Mouse (Mus musculus) adrenal gland, postnatal 4 days (tissue): ENCODE measurements at regions not wholly inside any gene's neighbourhood (a gene's known extent, or its start where the extent isn't known, plus 50 kb on each side); places are given as distances from the start of the nearest gene placed in this dataset.
A peak's percentile ranks its signal among the peaks of the same experiment; 100 is the strongest.

Source experiments
- DNase-seq, 2 experiments: peaks; one replicate each; pipeline ENCODE4 v3.0.0; 2021 to 2022; ENCODE audit warnings: low spot score in 2 of 2, mixed read lengths in 2 of 2

GRCm38 (mm10) chr14:71895468-71895867 is 596.2 kb downstream of the Gm9195 start:
- no peak for DNase-seq

- no peak for DNase-seq
Observed at GRCm38 (mm10) chr14:71894811-71895210, 596.8 kb downstream of the Gm9195 start.

- DNase-seq = no peak
Observed at GRCm38 (mm10) chr14:71893361-71893760, 598.3 kb downstream of the Gm9195 start.

- no peak for DNase-seq
Observed at GRCm38 (mm10) chr14:71891667-71892066, 600.0 kb downstream of the Gm9195 start.

GRCm38 (mm10) chr14:71882871-71883270 is 608.8 kb downstream of the Gm9195 start:
- no peak for DNase-seq

- no peak for DNase-seq
Observed at GRCm38 (mm10) chr14:71845546-71845945, 646.1 kb downstream of the Gm9195 start.

GRCm38 (mm10) chr14:71808863-71809487 is 682.7 kb downstream of the Gm9195 start:
- no peak for DNase-seq

GRCm38 (mm10) chr14:71805624-71806023 is 686.0 kb downstream of the Gm9195 start:
- no peak for DNase-seq

GRCm38 (mm10) chr14:71799861-71800260 is 691.8 kb downstream of the Gm9195 start:
- no peak for DNase-seq

- no peak for DNase-seq
Observed at GRCm38 (mm10) chr14:71795713-71796112, 695.9 kb downstream of the Gm9195 start.

GRCm38 (mm10) chr14:71776990-71777525 is 714.6 kb downstream of the Gm9195 start:
- DNase-seq = no peak

GRCm38 (mm10) chr14:71766856-71767255 is 724.8 kb downstream of the Gm9195 start:
- DNase-seq = no peak

- DNase-seq = no peak
Observed at GRCm38 (mm10) chr14:71728542-71728941, 763.1 kb downstream of the Gm9195 start.

- no peak for DNase-seq
Observed at GRCm38 (mm10) chr14:71723526-71723925, 768.1 kb downstream of the Gm9195 start.

GRCm38 (mm10) chr14:71709528-71710289 is 781.9 kb downstream of the Gm9195 start:
- DNase-seq = no peak

GRCm38 (mm10) chr14:71692752-71693437 is 798.7 kb downstream of the Gm9195 start:
- DNase-seq = no peak

GRCm38 (mm10) chr14:71674564-71674963 is 817.1 kb downstream of the Gm9195 start:
- DNase-seq = no peak

- DNase-seq = no peak
Observed at GRCm38 (mm10) chr14:71673837-71674236, 817.8 kb downstream of the Gm9195 start.

GRCm38 (mm10) chr14:71672481-71672880 is 819.2 kb downstream of the Gm9195 start:
- DNase-seq = no peak

- DNase-seq = no peak
Observed at GRCm38 (mm10) chr14:71671994-71672393, 819.6 kb downstream of the Gm9195 start.

- DNase-seq = peak; percentile 24
Observed at GRCm38 (mm10) chr14:71670435-71670834, 821.2 kb downstream of the Gm9195 start.

- no peak for DNase-seq
Observed at GRCm38 (mm10) chr14:71666656-71667055, 825.0 kb downstream of the Gm9195 start.
